Mouse (Mus musculus) limb, embryonic 10.5 days (tissue): ENCODE measurements around the gene Ddx56. TPM values are rescaled to one million over a fixed set of nuclear protein-coding genes. Genes with fewer than 3 reads are reported as not detected.
"Not testable (repeated sequence)": the region's sequence is repeated elsewhere in the genome, so short reads cannot be mapped to it uniquely, and the experiment has no call there.

Source experiments
- DNase-seq: peaks from one replicate; pipeline ENCODE4 v3.0.0-alpha.2; 2017; ENCODE audit warnings: low spot score
- H3K27ac ChIP-seq: fragments of 300-500 bp; sonication (generic); 2 replicates; pipeline ENCODE4 v1.5.1; 2016; ENCODE audit warnings: mild to moderate bottlenecking
- H3K27me3 ChIP-seq: fragments of 300-500 bp; sonication (generic); 2 replicates; pipeline ENCODE4 v1.6.1; 2016; ENCODE audit warnings: low read depth, mild to moderate bottlenecking; ENCODE audit not compliant: poor library complexity, severe bottlenecking
- H3K36me3 ChIP-seq: fragments of 300-500 bp; sonication (generic); 2 replicates; pipeline ENCODE4 v1.6.1; 2016; ENCODE audit warnings: mild to moderate bottlenecking, moderate library complexity
- H3K4me1 ChIP-seq: fragments of 300-500 bp; sonication (generic); 2 replicates; pipeline ENCODE4 v1.6.1; 2016
- H3K4me3 ChIP-seq: fragments of 300-500 bp; sonication (generic); 2 replicates; pipeline ENCODE4 v1.5.1; 2016; ENCODE audit warnings: mild to moderate bottlenecking, moderate library complexity
- H3K9me3 ChIP-seq: fragments of 300-500 bp; sonication (generic); replicated peaks from 2 replicates; pipeline ENCODE4 v1.6.1; 2016; ENCODE audit warnings: mild to moderate bottlenecking
- WGBS: fragments of 180-500 bp; shearing (Covaris S2); methylation state at CpG from one replicate; pipeline ENCODE4 v1.1.7; 2016; 5-methylcytosine and 5-hydroxymethylcytosine counted together
- polyA plus RNA-seq: library from polyadenylated mRNA; unstranded; fragments of >200 nt; fragmentation: Nextera tagmentation; extraction: Ambion mirVana; gene quantifications from 2 replicates; pipeline ENCODE4 v1.2.1, GENCODE M21; 2016

Ddx56 gene
- polyA plus RNA-seq, 1 experiment from 2014 or later = 133 TPM

GRCm38 (mm10) chr11:6254602-6255001 lies 13.0 kb downstream of the Ddx56 start:
- H3K9me3 ChIP-seq, H3K27me3 ChIP-seq, DNase-seq, H3K4me3 ChIP-seq, H3K27ac ChIP-seq, H3K4me1 ChIP-seq: not testable (repeated sequence)
- H3K36me3 ChIP-seq = peaks cover 26% of the 10 kb centered on the region
- 92% methylated on average over 2 of the region's 2 CpGs for WGBS

- H3K36me3 ChIP-seq = peaks cover 8% of the 10 kb centered on the region
- no peaks in the 10 kb centered on the region for H3K27me3 ChIP-seq
- H3K9me3 ChIP-seq = no peaks in the 10 kb centered on the region
- no peaks in the 10 kb centered on the region for H3K4me1 ChIP-seq
- no peak overlapping the region for H3K27ac ChIP-seq
- DNase-seq = no peak
- no peak overlapping the region for H3K4me3 ChIP-seq
- WGBS = 90% methylated on average over 4 of the region's 4 CpGs
These were observed 14.7 kb downstream of the Ddx56 start for GRCm38 (mm10) chr11:6252824-6253223.

- Histone ChIP-seq H3K36me3 (peaks cover 3% of the 10 kb centered on the region; the same call in 1 of the 2 replicates), H3K27ac (no peak overlapping the region), H3K27me3 (no peaks in the 10 kb centered on the region), H3K4me1 (no peaks in the 10 kb centered on the region), H3K4me3 (no peak overlapping the region), H3K9me3 (no peaks in the 10 kb centered on the region)
- DNase-seq = no peak
- WGBS = 89% methylated on average over 5 of the region's 5 CpGs
These were observed 15.3 kb downstream of the Ddx56 start for GRCm38 (mm10) chr11:6252248-6252647.

- no peaks in the 10 kb centered on the region for H3K36me3 ChIP-seq
- no peak for DNase-seq
- H3K4me1 ChIP-seq = no peaks in the 10 kb centered on the region
- H3K9me3 ChIP-seq = no peaks in the 10 kb centered on the region
- H3K4me3 ChIP-seq = no peak overlapping the region
- no peak overlapping the region for H3K27ac ChIP-seq
- H3K27me3 ChIP-seq = no peaks in the 10 kb centered on the region
- 60% methylated on average over 18 of the region's 19 CpGs for WGBS
These were observed 22.9 kb downstream of the Ddx56 start for GRCm38 (mm10) chr11:6244707-6245106.

- DNase-seq = no peak
- H3K27me3 ChIP-seq = no peaks in the 10 kb centered on the region
- H3K4me1 ChIP-seq = no peaks in the 10 kb centered on the region
- 88% methylated on average over 4 of the region's 4 CpGs for WGBS
- no peaks in the 10 kb centered on the region for H3K36me3 ChIP-seq
- H3K4me3 ChIP-seq = no peak overlapping the region
- no peak overlapping the region for H3K27ac ChIP-seq
- H3K9me3 ChIP-seq = 0 out of 2 replicates have a peak, but pooled peaks cover 5% of the 10 kb centered on the region
These were observed 34.5 kb downstream of the Ddx56 start for GRCm38 (mm10) chr11:6233025-6233424.

GRCm38 (mm10) chr11:6230012-6230411 lies 37.6 kb downstream of the Ddx56 start, which contains the start of gene Npc1l1:
Npc1l1 (minus strand) TSS chr11:6230143.
- no peaks in the 10 kb centered on the region for H3K27me3 ChIP-seq
- H3K36me3 ChIP-seq = no peaks in the 10 kb centered on the region
- DNase-seq = no peak
- no peak within 1 kb of the TSS for H3K27ac ChIP-seq
- H3K4me1 ChIP-seq = no peaks in the 10 kb centered on the region
- H3K9me3 ChIP-seq = no peaks in the 10 kb centered on the region
- no peak within 1 kb of the TSS for H3K4me3 ChIP-seq
- WGBS = 83% methylated on average over 7 of the region's 7 CpGs

GRCm38 (mm10) chr11:6224541-6225229 lies 42.9 kb downstream of the Ddx56 start:
- H3K4me3 ChIP-seq = no peak overlapping the region
- WGBS = 81% methylated on average over 14 of the region's 14 CpGs
- no peaks in the 10 kb centered on the region for H3K9me3 ChIP-seq
- no peaks in the 10 kb centered on the region for H3K27me3 ChIP-seq
- DNase-seq = no peak
- no peak overlapping the region for H3K27ac ChIP-seq
- H3K4me1 ChIP-seq = no peaks in the 10 kb centered on the region; the same call in 1 of the 2 replicates
- H3K36me3 ChIP-seq = no peaks in the 10 kb centered on the region

- Histone ChIP-seq H3K27me3 (no peaks in the 10 kb centered on the region), H3K4me3 (no peak overlapping the region), H3K36me3 (no peaks in the 10 kb centered on the region), H3K4me1 (no peaks in the 10 kb centered on the region; the same call in 1 of the 2 replicates), H3K27ac (no peak overlapping the region), H3K9me3 (no peaks in the 10 kb centered on the region)
- no peak for DNase-seq
- WGBS = 92% methylated on average over 10 of the region's 10 CpGs
These were observed 45.4 kb downstream of the Ddx56 start for GRCm38 (mm10) chr11:6222187-6222586.

GRCm38 (mm10) chr11:6219967-6220366 lies 47.6 kb downstream of the Ddx56 start:
- Histone ChIP-seq H3K27me3 (no peaks in the 10 kb centered on the region), H3K36me3 (no peaks in the 10 kb centered on the region), H3K9me3 (no peaks in the 10 kb centered on the region), H3K4me3 (no peak overlapping the region), H3K4me1 (no peaks in the 10 kb centered on the region; the same call in 1 of the 2 replicates), H3K27ac (no peak overlapping the region)
- no peak for DNase-seq
- 91% methylated on average over 6 of the region's 6 CpGs for WGBS

GRCm38 (mm10) chr11:6218189-6218896 lies 49.2 kb downstream of the Ddx56 start:
- Histone ChIP-seq H3K36me3 (no peaks in the 10 kb centered on the region), H3K4me1 (no peaks in the 10 kb centered on the region; the same call in 1 of the 2 replicates), H3K27ac (no peak overlapping the region), H3K9me3 (no peaks in the 10 kb centered on the region), H3K4me3 (no peak overlapping the region), H3K27me3 (no peaks in the 10 kb centered on the region)
- no peak for DNase-seq
- WGBS = 80% methylated on average over 11 of the region's 11 CpGs

GRCm38 (mm10) chr11:6216834-6217233 lies 50.7 kb downstream of the Ddx56 start:
- no peak overlapping the region for H3K4me3 ChIP-seq

More at GRCm38 (mm10) chr11:6216834-6217233, 50.7 kb downstream of the Ddx56 start:
- Histone ChIP-seq H3K27me3 (no peaks in the 10 kb centered on the region), H3K27ac (no peak overlapping the region), H3K4me1 (no peaks in the 10 kb centered on the region), H3K36me3 (no peaks in the 10 kb centered on the region), H3K9me3 (no peaks in the 10 kb centered on the region)
- WGBS = 71% methylated on average over 3 of the region's 3 CpGs
- no peak for DNase-seq
